Mouse (Mus musculus): ENCODE measurements around the gene Dner.

GRCm38 (mm10) chr1:84614596-84614995 is 81.4 kb downstream of the Dner start:
- TF ChIP-seq GATA1 (IDR thresholded peaks at IDR 0.05; ENCODE audit: low read length): no peak
- TF ChIP-seq TAL1 (IDR thresholded peaks at IDR 0.05; ENCODE audit: low read length): no peak

Data from erythroblast, embryonic 14.5 days (primary cell).